Mouse (Mus musculus) thymus, adult 2 months (tissue): ENCODE data around the gene Mrpl51.

Source experiments
- CTCF ChIP-seq: fragments of 200-500 bp; IDR thresholded peaks from 2 replicates; pipeline ENCODE4 v1.5.1; 2012; ENCODE audit warnings: mild to moderate bottlenecking, control low read depth, low read length, moderate library complexity, borderline replicate concordance; ENCODE audit not compliant: control insufficient read depth, poor library complexity, insufficient read depth; ENCODE audit errors: extremely low read depth
- POLR2A ChIP-seq: fragments of 200-500 bp; IDR thresholded peaks from 2 replicates; pipeline ENCODE4 v1.6.1; 2012; ENCODE audit warnings: mild to moderate bottlenecking, low read length, control low read depth, moderate library complexity; ENCODE audit not compliant: control insufficient read depth, poor library complexity, insufficient read depth; ENCODE audit errors: extremely low read depth

GRCm38 (mm10) chr6:125193390-125193789 is 1.8 kb downstream of the Mrpl51 start:
- TF ChIP-seq POLR2A (no peak), CTCF (no peak)
